Mouse (Mus musculus) lung, postnatal 0 days (tissue): ENCODE measurements at regions not wholly inside any gene's neighbourhood (a gene's known extent, or its start where the extent isn't known, plus 50 kb on each side); places are given as distances from the start of the nearest gene placed in this dataset.
A peak's percentile ranks its signal among the peaks of the same experiment; 100 is the strongest.

Experiments
- ATAC-seq: fragments of 200-750 bp; cut with Nextera tagmentation; 2 replicates; pipeline ENCODE4 v1.8.0; 2017; ENCODE audit warnings: moderate library complexity
- DNase-seq: peaks from one replicate; pipeline ENCODE4 v3.0.0-alpha.2; 2016; ENCODE audit warnings: low spot score
- H3K27ac ChIP-seq: fragments of 300-500 bp; sonication (generic); 2 replicates; pipeline ENCODE4 v1.5.1; 2014; ENCODE audit warnings: antibody characterized with exemption, mild to moderate bottlenecking, low read length, mixed read lengths
- H3K27me3 ChIP-seq: fragments of 300-500 bp; sonication (generic); replicated peaks from 2 replicates; pipeline ENCODE4 v1.6.1; 2014; ENCODE audit warnings: low read length, mixed read lengths; ENCODE audit not compliant: insufficient read depth
- H3K36me3 ChIP-seq: fragments of 300-500 bp; sonication (generic); 2 replicates; pipeline ENCODE4 v1.6.1; 2014; ENCODE audit warnings: low read length, mixed read lengths; ENCODE audit not compliant: insufficient read depth
- H3K4me1 ChIP-seq: fragments of 300-500 bp; sonication (generic); 2 replicates; pipeline ENCODE4 v1.6.1; 2014; ENCODE audit warnings: antibody characterized with exemption, low read depth, low read length, mixed read lengths; ENCODE audit not compliant: insufficient read depth
- H3K4me2 ChIP-seq: fragments of 300-500 bp; sonication (generic); replicated peaks from 2 replicates; pipeline ENCODE4 v1.6.1; 2014; ENCODE audit warnings: low read depth, mild to moderate bottlenecking, low read length, moderate library complexity, mixed read lengths
- H3K4me3 ChIP-seq: fragments of 300-500 bp; sonication (generic); 2 replicates; pipeline ENCODE4 v1.5.1; 2014; ENCODE audit warnings: low read depth, low read length
- H3K9ac ChIP-seq: fragments of 300-500 bp; sonication (generic); replicated peaks from 2 replicates; pipeline ENCODE4 v1.6.1; 2014; ENCODE audit warnings: low read depth, mild to moderate bottlenecking
- H3K9me3 ChIP-seq: fragments of 300-500 bp; sonication (generic); 2 replicates; pipeline ENCODE4 v1.6.1; 2016; ENCODE audit warnings: low read length, mixed read lengths
- CTCF ChIP-seq: IDR thresholded peaks from 2 replicates; pipeline ENCODE4 v1.5.1; 2016; ENCODE audit warnings: antibody characterized with exemption, mild to moderate bottlenecking
- EP300 ChIP-seq: IDR thresholded peaks from 2 replicates; pipeline ENCODE4 v1.6.1; 2016; ENCODE audit warnings: antibody characterized with exemption, mild to moderate bottlenecking, control low read depth
- WGBS: fragments of 180-500 bp; shearing (Covaris S2); extraction: QIAGEN DNeasy Blood & Tissue Kit; methylation state at CpG from one replicate; pipeline ENCODE4 v1.1.7; 2014; 5-methylcytosine and 5-hydroxymethylcytosine counted together

- no peak overlapping the region for H3K9ac ChIP-seq
- DNase-seq (no peak), ATAC-seq (no peak)
- no peak overlapping the region for H3K4me3 ChIP-seq
- peak overlapping the region; percentile 1; the same call in 1 of the 2 replicates for H3K4me2 ChIP-seq
- no peaks in the 10 kb centered on the region for H3K27me3 ChIP-seq
- 32% methylated on average over 20 of the region's 20 CpGs for WGBS
- no peaks in the 10 kb centered on the region for H3K36me3 ChIP-seq
- no peaks in the 10 kb centered on the region for H3K9me3 ChIP-seq
- H3K4me1 ChIP-seq, result no peaks in the 10 kb centered on the region
- TF ChIP-seq CTCF (no peak), EP300 (no peak)
- H3K27ac ChIP-seq, result no peak overlapping the region
These were observed 243.0 kb downstream of the Stim2 start for GRCm38 (mm10) chr5:54241169-54241917.

GRCm38 (mm10) chr5:54242126-54242525 lies 243.8 kb downstream of the Stim2 start:
- H3K4me1 ChIP-seq, result no peaks in the 10 kb centered on the region
- 92% methylated on average over 4 of the region's 4 CpGs for WGBS
- H3K9ac ChIP-seq, result no peak overlapping the region
- no peaks in the 10 kb centered on the region for H3K9me3 ChIP-seq
- H3K27ac ChIP-seq, result no peak overlapping the region
- ATAC-seq, result no peak
- DNase-seq, result no peak
- H3K4me3 ChIP-seq, result no peak overlapping the region
- no peaks in the 10 kb centered on the region for H3K36me3 ChIP-seq
- no peak overlapping the region for H3K4me2 ChIP-seq
- TF ChIP-seq EP300, result no peak
- H3K27me3 ChIP-seq, result no peaks in the 10 kb centered on the region

- no peak overlapping the region for H3K4me3 ChIP-seq
- ATAC-seq, result no peak
- 67% methylated on average over 2 of the region's 2 CpGs for WGBS
These were observed 253.7 kb downstream of the Stim2 start for GRCm38 (mm10) chr5:54252038-54252437.

GRCm38 (mm10) chr5:54254005-54254404 lies 255.7 kb downstream of the Stim2 start:
- Histone ChIP-seq H3K9me3 (no peaks in the 10 kb centered on the region), H3K36me3 (no peaks in the 10 kb centered on the region), H3K27ac (no peak overlapping the region), H3K27me3 (no peaks in the 10 kb centered on the region), H3K4me3 (no peak overlapping the region), H3K9ac (no peak overlapping the region), H3K4me1 (no peaks in the 10 kb centered on the region), H3K4me2 (no peak overlapping the region)
- DNase-seq, result no peak
- TF ChIP-seq CTCF (no peak), EP300 (no peak)
- ATAC-seq, result no peak
- 67% methylated on average over 7 of the region's 7 CpGs for WGBS

More at GRCm38 (mm10) chr5:54252038-54252437, 253.7 kb downstream of the Stim2 start:
- Histone ChIP-seq H3K4me1 (no peaks in the 10 kb centered on the region), H3K4me2 (no peak overlapping the region), H3K27ac (no peak overlapping the region), H3K27me3 (no peaks in the 10 kb centered on the region), H3K36me3 (no peaks in the 10 kb centered on the region), H3K9me3 (no peaks in the 10 kb centered on the region), H3K9ac (no peak overlapping the region)
- no peak for DNase-seq
- no peak for TF ChIP-seq EP300

GRCm38 (mm10) chr5:54258087-54258733 lies 259.9 kb downstream of the Stim2 start:
- Histone ChIP-seq H3K4me3 (no peak overlapping the region), H3K9ac (no peak overlapping the region), H3K36me3 (no peaks in the 10 kb centered on the region), H3K4me1 (no peaks in the 10 kb centered on the region), H3K27me3 (no peaks in the 10 kb centered on the region), H3K4me2 (no peak overlapping the region), H3K27ac (no peak overlapping the region), H3K9me3 (no peaks in the 10 kb centered on the region)
- ATAC-seq (no peak), DNase-seq (peak; percentile 59)
- no peak for TF ChIP-seq EP300
- peak; percentile 68 for TF ChIP-seq CTCF
- 15% methylated on average over 1 of the region's 1 CpGs for WGBS

- Histone ChIP-seq H3K36me3 (no peaks in the 10 kb centered on the region), H3K9ac (no peak overlapping the region), H3K27me3 (no peaks in the 10 kb centered on the region), H3K27ac (no peak overlapping the region), H3K4me2 (peak overlapping the region; percentile 12; the same call in 1 of the 2 replicates), H3K9me3 (no peaks in the 10 kb centered on the region), H3K4me1 (no peaks in the 10 kb centered on the region; the same call in 1 of the 2 replicates), H3K4me3 (no peak overlapping the region)
- TF ChIP-seq EP300 (no peak), CTCF (no peak)
- DNase-seq (peak; percentile 14), ATAC-seq (no peak)
- 14% methylated on average over 9 of the region's 9 CpGs for WGBS
These were observed 266.7 kb downstream of the Stim2 start for GRCm38 (mm10) chr5:54264867-54265434.
